Mouse (Mus musculus): Measurements from ENCODE around the gene Snap91.
A peak's percentile ranks its signal among the peaks of the same experiment; 100 is the strongest.

Snap91 gene

GRCm38 (mm10) chr9:86813327-86813726 lies 67.1 kb downstream of the Snap91 start:
- no peak for DNase-seq

DNA sequence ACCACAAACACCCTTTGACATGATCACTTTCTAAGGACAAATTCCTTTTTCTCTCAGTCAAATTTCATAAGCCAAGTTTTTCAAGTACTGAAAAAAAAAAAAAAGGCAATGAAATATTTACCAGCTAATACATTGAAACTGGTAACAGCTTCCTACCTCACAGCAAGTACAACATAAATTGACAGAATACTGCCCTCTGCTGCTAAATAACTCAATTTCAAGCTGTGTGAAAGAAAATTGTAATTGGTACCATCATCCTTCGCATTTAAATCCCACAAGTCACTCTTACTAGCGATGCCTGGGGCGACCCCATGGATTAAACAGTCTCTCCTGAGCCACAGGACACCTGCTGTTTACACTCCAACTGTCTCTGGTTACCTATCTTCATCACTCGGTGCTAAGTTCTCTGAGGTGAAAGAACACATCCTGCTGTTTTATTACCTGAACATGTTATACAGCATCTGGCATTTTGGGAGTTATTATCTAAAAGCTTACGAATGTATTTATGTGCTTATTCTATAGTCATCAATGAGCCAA lies 69.7 kb downstream of the Snap91 start:
- no peak for DNase-seq

DNA sequence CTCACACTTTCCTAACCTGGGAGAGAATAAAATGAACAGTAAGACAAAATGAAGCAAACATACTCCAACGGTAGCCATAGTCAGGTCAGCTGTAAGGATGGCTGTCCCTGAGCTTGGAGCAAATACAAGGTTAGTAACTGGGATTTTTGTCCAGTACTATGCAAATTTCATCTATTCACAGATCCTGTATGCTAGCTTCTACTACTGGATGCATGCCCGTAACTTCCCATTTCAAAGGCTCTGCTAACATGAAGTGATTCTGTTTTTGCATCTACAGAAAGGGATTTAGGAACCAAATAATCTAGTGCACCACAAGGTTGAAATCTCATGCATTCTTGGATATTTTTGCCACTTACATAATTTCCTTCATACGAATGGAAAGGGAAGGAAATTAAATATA lies 70.2 kb downstream of the Snap91 start:
- DNase-seq, result no peak

GRCm38 (mm10) chr9:86800600-86801163 lies 79.8 kb downstream of the Snap91 start:
- DNase-seq, result no peak

DNA sequence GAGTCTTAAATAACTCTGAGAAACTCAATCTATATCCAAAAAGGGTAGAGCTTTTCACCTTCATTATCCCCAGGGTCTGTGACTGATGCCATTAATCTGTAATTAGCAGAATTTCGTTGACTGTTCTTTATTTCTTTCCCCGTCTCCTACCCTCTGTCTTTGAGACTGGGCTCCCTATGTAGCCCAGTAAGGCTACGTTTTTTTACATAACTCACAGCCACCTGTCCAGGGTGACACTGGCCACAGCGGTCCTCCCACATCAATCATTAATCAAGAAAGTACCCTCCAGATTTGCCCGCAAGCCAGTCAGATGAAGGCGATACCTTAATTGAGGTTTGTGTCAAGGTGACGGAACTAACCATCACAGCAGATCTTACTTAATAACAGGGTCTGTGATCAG lies 81.4 kb downstream of the Snap91 start:
- no peak for DNase-seq

DNA sequence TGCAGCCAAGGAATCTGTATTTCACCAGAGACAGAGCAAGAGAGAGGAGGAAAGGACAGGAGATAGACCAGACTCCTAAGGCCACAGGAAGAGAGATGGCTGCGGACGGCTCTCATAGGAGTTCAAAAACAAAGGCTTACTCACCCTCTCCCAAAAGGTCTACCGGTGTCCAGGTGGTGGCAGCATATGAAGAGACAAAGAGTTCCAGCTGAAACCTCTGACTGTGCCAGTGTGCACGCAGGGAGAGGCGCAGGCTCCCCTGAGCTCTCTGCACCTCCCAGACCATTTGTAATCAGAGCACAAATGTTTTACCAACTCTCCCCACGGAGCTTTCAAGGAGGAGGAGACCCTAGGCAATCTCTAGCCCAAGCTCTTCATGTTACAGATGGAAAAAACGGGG lies 81.8 kb downstream of the Snap91 start:
- no peak for DNase-seq

- DNase-seq, result no peak
Measured at GRCm38 (mm10) chr9:86798129-86798528, 82.3 kb downstream of the Snap91 start.

DNA sequence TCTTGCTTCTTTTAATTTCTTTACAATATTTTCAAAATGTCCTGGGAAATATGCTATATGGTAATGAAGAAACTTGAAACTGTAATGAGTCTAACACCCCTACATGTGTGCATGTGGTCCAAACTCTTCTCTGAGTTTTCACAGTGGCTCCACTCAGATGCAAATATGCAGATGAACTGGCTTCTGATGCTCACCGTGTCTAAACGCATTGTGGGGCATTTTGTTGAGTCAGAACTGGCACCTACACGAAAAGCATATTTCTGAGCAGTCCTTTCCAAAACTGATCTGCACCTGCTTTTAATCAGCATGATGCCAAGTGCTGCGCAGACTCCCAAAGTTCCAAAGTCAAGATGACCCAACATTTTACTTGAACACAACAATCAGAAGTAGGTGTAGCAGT lies 82.9 kb downstream of the Snap91 start:
- DNase-seq, result no peak

DNA sequence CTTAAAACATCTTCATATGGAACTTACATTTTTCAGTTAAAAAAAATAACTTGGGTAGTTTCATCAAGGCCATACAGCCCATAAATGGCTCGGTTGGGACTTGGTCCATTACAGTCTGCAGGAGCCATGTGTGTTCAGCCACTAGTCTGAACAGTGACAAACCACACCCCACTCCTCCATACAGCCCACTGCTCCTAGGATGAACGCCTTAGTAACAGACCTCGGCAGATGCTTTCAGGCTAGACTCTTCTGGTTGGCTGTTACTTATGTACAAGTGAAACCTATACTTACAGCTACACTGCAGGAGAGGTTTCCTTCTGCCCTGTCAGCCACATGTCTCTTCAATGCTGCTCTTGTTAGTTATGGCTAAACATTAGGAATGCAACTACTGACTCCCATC lies 85.2 kb downstream of the Snap91 start:
- no peak for DNase-seq

GRCm38 (mm10) chr9:86791927-86792326 lies 88.5 kb downstream of the Snap91 start:
- no peak for DNase-seq

DNA sequence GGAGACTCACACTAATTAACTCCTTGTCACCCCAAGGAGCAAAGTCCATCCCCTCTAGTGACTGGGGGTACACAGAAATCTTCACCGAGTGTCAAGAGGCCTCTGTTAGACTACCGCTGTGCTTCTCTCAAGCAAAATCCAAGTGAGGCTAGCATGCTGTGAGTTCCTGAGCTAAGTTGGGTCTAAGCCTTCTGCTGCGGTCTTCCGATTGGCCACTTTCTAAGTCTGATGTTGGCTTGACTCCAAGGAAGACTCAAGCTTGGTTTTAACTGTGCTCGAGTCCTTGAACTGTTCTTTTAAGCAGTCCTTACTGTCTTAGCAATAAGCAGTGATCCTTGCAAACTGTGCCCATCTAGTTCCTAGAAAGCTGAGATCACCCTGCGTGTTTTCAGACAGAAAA lies 91.3 kb downstream of the Snap91 start:
- no peak for DNase-seq

GRCm38 (mm10) chr9:86782836-86783235 lies 97.6 kb downstream of the Snap91 start:
- DNase-seq, result no peak

DNA sequence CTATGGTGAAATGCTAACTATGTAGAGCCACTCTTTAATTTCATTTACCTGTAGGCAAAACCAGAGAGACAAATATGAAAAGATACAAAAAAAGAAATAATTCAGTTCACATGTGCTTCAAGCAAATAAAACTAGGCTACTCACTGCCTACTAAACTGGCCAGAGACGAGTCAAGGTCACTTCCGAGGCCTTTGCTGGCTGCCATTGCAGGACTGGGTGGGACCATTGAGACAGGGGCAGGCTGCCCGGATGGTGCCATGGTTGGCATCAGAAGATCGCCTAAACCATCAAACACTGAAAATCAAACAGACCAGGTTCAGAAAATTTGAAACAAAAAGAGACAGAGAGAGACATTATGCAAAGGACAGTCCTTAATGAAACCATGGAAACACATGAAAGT lies 99.0 kb downstream of the Snap91 start:
- DNase-seq, result no peak

DNA sequence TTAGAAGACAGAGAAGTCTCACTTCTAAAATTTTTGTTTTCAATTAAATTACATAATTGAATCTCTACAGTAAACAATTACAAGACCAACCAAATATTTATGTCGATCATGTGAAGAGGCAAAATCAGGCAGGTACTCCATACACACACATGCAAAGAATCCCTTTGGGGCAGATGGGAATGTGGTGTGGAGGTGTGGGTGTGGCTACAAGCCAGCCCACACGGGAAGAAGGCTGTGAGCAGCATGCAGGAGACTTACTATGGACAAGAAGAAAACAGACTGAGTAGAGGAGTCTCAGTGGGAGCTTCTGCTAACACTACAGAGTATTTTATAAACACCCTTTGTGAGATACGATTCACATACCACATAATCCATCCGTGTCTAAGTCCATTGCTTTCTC lies 102.2 kb downstream of the Snap91 start:
- no peak for DNase-seq

DNA sequence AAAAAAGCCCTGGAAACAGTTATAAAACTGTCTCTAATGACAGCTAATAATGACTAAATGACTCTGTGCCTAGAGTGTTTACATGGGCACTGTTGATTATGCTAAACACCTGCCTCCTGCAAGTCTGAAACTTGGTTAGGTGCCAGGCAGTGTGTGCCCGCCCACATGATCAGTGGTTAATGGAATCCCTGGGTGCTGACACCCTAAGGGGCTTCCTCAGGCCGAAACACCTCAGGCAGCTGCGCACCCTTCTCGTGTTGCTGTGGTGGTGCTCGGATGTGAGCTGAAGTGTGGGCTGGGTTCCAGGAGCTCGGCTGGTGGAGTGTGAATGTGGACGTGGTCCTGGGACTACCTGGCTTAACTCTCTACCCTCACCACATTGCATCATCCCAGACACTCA lies 103.1 kb downstream of the Snap91 start:
- no peak for DNase-seq

DNA sequence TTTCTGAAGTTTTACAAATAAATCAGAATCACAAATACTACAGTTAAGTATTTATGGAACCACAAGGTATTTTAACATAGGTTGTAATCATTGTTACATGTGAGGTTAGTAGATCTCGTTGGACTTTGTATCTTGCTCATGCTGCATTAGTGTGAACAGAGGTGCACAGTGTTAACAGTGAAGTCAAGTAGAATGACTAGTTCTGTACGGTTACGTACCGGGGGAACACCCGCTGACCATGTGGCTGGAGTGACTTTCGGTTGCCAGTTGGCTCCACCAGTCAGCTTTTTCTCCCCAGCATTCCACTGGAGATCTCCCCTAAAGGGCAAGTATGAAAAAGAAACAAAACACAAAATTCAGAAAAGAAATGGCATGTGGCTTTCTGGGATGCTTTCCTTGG lies 105.1 kb downstream of the Snap91 start:
- DNase-seq, result no peak

DNA sequence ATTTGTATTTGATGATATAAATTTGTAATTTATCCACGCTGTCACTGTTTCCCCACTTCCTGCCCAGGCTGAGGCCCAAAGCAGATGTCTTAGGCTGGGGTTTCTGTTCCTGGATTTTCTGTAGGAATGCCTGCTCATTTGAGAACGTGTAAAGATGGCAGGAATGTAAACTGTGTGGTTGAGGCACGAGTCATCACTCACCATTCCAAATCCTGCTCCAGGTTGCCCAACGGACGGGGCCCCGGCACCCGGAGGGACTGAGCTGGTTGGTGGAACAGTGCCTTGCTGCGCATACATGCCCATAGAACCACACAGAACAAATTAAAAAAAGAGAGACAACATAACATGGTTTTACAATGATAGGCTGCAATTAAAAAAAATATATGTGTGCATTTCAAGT lies 106.5 kb downstream of the Snap91 start:
- DNase-seq, result no peak

DNA sequence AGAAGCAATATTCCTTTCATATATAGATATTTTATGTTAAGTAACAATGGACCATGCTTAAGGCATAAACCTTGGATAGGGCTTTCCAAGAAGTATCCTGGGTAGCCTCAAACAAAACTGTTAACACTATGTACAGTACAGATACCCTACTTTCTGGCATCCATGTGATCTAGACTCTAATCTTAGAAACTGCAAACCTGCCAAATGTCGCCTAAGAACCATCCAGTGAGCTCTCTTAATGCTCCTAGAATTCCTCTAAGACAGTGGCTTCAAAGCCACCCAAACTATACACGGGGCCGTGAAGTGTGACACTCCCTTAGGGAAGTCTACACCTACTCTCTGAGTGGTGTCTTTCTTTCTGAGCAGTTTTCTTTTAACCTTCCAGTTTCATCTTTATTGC lies 107.6 kb downstream of the Snap91 start:
- no peak for DNase-seq

DNA sequence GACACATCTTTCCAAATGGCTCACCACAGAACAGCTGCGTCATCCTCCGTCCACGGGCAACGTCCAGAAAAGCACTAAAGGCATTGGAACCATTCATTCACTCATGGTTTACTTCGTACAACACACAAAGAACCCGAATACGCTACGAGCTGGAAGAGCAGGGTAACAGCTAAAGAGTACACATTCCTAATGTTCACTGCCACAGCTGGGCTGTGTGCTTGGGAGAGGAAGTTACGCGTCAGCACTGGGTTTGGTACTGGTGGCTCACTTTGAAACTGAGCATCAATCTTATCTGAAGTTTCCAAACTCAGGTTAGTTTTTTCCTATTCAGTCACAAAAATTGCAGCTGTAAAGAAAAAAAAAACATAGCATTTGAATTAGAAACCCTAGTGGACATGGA lies 113.5 kb downstream of the Snap91 start:
- DNase-seq, result no peak

DNA sequence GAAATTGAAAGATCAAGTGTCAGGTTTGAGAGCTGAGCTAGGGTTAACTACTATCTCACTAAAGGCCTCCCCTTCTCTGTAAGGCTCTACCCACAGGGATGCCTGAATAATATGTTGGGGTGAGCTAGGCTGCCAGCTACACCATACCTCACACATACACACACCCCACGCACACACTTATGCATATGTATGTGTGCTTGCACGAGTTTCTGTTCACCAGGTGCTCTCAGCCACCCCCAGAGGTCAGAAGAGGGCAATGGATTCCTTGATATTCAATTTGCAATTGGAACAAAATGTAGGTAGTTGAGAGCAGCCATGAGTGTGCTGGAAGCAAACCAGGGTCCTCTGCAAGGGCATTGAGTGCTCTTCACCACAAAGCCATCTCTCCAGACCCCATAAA lies 116.5 kb downstream of the Snap91 start:
- DNase-seq, result no peak

DNA sequence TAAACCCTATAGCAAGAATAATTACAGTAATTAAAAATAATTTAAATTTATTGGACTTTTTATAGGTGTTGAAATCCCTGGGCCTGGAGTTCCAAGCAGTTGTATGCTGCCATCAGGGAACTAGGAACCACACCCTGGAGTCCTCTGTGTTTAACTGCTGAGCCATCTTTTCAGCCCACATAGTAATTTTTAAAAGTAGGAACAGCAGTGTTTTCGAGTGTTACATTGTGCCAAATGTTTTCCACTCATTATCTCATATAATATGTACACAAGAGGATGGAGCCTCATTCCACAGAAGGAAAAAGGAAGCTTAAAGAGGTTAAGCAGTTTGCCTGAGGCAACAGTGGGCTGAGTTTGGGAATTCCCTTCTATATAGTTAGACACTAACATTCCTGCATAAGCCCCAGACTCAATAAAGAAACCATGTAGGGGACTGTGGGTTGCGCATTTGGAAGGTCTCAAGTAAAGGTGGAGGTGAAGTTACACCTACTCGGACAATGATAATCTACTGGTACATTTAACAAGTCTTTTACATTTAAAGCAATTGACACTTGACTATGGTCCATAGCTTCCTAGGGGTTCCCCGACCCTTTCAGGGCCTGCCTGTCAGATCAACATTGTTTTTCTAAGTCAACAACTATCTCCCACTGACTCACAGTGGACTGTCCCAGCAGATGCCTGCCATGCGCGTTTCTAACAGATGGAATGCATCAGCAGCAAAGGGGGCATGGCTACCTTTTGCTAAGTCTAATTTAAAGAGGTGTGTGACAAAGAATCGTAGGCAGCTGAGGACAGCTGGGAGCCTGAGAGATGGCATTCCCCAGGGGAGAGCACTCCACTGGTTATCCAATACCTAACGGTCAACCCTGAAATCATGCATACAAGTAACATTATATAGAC lies 117.7 kb downstream of the Snap91 start:
- no peak for DNase-seq

- DNase-seq, result peak in 1 of 2 experiments; percentile 7
Measured at GRCm38 (mm10) chr9:86745926-86746581, 134.4 kb downstream of the Snap91 start.

DNA sequence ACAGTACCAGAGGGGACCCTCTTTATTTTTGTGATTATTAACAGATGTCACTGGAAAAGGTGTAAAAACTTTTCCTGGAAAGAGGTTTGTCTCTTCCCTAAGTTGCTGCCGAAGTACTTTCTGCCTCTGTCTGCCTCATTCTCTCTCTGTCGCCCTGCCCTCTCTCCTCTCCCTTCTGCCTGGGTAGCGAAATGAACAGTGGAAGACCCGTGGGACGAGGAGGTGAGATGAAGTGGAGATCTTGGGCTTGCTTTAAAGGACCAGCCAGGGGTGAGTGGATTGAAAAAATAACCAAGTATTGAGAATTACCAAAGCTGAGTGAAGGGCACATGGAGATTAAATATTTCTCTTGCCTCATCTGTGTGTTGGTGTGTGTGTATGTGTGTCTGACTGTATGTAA lies 136.4 kb downstream of the Snap91 start:
- no peak for DNase-seq

Data from thymus, adult 18-20 months (tissue).